Mouse (Mus musculus): ENCODE results near the gene Maml3.

Gene Maml3

DNA sequence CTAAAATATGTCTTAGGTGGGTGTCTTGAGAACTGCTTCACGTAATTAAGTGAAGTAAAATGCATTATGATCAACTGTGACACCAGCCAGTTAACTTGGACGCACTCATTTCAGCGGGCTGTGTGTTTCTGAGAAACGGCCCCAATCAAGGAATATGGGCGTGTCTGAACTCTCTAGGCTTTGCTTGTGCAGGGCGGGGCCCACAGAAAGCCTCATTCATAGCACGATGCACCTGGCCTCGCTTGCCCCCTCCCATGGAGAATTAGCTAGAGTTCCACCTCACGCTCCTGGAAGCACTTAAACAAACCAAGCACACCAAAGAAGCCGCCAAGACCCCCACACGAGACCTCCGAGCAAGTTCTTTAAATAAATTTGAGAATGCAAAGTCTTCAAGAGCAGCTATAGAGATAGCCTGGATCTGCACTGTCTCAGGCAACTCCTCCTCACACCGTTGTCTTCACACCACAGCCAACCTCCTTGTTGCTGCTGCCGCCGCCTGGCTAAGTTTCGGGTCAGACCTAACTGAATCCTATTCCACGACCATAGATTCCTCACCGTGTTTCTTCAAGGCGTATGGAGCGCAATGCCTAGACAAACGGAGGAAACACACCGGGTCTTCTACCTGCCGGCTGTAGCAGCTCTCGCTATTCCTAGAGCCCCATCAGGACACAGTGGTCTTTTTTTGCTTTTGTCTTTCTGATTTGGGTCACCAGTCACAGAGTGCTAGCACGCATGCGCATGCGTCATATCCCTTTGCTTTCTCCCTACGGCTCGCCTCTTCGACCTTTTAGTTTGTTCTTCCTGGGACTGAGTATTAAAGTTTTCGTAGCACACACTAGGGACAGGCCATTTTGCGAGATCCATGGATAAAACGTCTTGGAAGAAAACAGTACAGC is 151.9 kb downstream of the Maml3 start:
- DNase-seq (ENCODE audit: low spot score): no peak

- peak; percentile 49 for DNase-seq (ENCODE audit: low spot score)
Measured at GRCm38 (mm10) chr3:51952267-51952666, 152.6 kb downstream of the Maml3 start.

GRCm38 (mm10) chr3:51949651-51950050 is 155.2 kb downstream of the Maml3 start:
- DNase-seq (ENCODE audit: low spot score): no peak

GRCm38 (mm10) chr3:51947168-51947567 is 157.7 kb downstream of the Maml3 start:
- no peak for DNase-seq (ENCODE audit: low spot score)

- DNase-seq (ENCODE audit: low spot score): no peak
Measured at GRCm38 (mm10) chr3:51943642-51944041, 161.2 kb downstream of the Maml3 start.

DNA sequence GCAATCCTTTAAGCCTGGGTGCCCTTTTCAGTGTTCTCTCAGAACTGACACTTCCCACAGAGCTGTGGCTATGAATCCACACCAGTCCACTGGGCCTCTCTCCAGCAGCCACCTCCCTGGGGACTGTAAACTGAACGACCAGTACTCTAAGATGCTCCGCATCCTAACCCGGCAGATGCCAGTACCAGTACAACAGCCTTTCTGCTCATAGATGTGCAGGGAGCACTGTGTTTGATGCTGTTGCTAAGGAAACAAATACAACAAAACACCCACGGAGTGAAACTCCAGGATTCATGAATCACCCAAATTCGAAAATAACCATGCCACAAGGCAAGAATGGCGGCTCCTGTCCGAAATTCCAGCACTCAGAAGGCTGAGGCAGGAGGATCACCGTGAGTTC is 163.1 kb downstream of the Maml3 start:
- peak; percentile 37 for DNase-seq (ENCODE audit: low spot score)

DNA sequence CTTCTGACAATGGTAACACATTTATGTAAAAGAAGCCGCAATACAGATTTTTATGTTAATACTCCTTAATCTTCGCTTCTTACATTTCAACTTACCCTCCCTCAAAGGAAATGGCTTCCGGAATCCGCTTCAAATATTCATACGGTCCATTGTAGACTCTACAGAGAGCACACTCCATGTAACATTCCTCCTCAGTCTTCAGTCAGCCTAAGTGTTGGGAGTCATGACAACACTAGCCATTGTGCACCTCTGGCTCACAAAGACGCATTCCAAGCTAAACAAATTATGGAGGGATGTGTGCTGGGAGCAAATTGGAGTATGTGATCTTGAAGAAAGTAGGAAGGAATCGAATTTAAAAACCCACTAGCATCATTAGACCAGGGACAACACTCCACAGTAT is 165.0 kb downstream of the Maml3 start:
- no peak for DNase-seq (ENCODE audit: low spot score)

- DNase-seq (ENCODE audit: low spot score): no peak
Measured at GRCm38 (mm10) chr3:51939054-51939453, 165.8 kb downstream of the Maml3 start.

GRCm38 (mm10) chr3:51937176-51937575 is 167.7 kb downstream of the Maml3 start:
- DNase-seq (ENCODE audit: low spot score): no peak

- no peak for DNase-seq (ENCODE audit: low spot score)
Measured at GRCm38 (mm10) chr3:51934531-51935485, 170.1 kb downstream of the Maml3 start.

- DNase-seq (ENCODE audit: low spot score): no peak
Measured at GRCm38 (mm10) chr3:51928188-51928587, 176.7 kb downstream of the Maml3 start.

DNA sequence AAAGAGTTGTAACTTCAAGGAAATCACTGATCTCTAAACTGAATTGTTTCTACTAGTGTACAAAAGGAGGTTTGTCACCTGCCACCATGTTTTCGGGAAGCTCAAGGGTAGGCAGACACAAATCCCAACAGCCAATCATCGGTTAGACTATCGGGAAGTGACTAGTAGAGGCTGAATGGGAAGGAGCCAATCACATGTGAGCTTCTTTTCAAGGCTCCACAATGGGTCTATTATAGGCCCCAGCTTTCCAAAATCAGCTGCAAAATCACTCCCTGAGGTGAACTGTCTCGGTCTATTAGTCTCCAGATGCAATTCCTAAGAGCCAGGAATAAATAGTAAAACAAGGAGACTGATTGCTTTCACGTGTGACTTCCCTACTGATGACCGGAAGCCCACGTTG is 177.3 kb downstream of the Maml3 start:
- DNase-seq (ENCODE audit: low spot score): no peak

DNA sequence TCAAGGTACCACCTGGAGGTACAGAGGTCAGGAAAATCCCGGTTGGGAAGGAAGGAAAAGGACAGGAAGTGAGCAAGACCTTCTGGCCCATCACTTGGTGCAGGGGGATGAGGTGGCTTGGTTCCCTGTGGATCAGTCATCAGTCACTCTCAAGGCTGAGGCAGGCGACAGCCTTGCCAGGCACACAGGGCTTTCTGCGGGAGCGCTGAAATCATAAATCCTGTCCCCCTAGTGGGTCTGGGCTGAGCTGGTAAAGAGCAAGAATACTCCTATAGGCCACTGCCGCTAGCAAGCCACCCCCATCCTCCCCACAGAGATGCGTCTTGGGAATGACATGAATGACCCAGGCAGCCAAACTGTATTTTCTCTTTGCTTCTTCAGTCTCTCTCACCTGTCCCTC is 177.8 kb downstream of the Maml3 start:
- DNase-seq (ENCODE audit: low spot score): no peak

- DNase-seq (ENCODE audit: low spot score): no peak
Measured at GRCm38 (mm10) chr3:51925758-51926157, 179.1 kb downstream of the Maml3 start.

GRCm38 (mm10) chr3:51924636-51925035 is 180.2 kb downstream of the Maml3 start:
- no peak for DNase-seq (ENCODE audit: low spot score)

GRCm38 (mm10) chr3:51923800-51924199 is 181.1 kb downstream of the Maml3 start:
- DNase-seq (ENCODE audit: low spot score): no peak

DNA sequence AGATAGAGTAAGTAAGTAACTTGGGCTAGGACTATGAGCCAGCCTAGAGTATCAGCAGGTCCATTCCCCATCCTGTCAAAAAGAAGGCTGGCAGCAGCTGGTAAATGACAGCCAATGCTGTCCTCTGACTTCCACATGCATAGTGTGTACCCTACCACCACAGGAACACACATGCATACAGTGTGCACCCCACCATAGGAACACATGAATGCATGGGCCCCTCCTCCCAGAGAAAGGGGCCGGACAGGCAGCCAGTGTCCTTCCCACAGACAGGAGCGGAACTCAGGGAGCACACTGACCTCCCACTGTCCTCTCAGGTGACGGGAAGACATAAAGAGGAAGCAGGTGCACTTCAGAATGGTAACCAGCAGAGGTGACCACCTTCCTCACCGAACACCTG is 188.0 kb downstream of the Maml3 start:
- no peak for DNase-seq (ENCODE audit: low spot score)

- DNase-seq (ENCODE audit: low spot score): peak; percentile 80
Measured at GRCm38 (mm10) chr3:51916060-51916870, 188.6 kb downstream of the Maml3 start.

DNA sequence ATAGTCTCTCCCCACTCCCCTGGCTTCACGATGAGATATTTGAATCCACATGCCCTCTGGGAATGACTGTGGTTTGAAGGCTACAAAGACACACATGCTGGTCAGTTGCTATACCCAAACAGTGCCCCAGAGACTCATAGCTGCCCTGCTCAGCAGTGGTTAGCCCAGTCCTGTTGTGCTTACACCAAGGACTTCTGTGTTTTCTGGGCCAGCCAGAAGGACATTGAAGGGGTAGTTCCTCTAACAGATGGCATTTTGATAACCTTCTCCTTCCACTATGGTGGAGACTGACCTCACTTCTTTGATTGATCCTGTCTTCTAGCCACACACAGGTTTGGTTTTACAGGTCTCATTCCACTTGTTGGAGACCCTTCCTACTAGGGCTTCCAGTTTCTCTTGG is 189.5 kb downstream of the Maml3 start:
- DNase-seq (ENCODE audit: low spot score): no peak

GRCm38 (mm10) chr3:51914900-51915299 is 190.0 kb downstream of the Maml3 start:
- no peak for DNase-seq (ENCODE audit: low spot score)

- no peak for DNase-seq (ENCODE audit: low spot score)
Measured at GRCm38 (mm10) chr3:51913498-51913897, 191.4 kb downstream of the Maml3 start.

GRCm38 (mm10) chr3:51912214-51912613 is 192.7 kb downstream of the Maml3 start:
- no peak for DNase-seq (ENCODE audit: low spot score)
